Mouse (Mus musculus) CH12.LX (cell line): ENCODE measurements around the gene Synpo2. TPM values are rescaled to one million over a fixed set of nuclear protein-coding genes. Genes with fewer than 3 reads are reported as not detected.

Experiments used
- DNase-seq: peaks from one replicate; pipeline ENCODE4 v3.0.0-alpha.2; 2013; ENCODE audit errors: extremely low read depth
- H3K27ac ChIP-seq: 2 replicates; pipeline ENCODE4 v1.5.1; 2012; ENCODE audit warnings: low read depth, mild to moderate bottlenecking, control low read depth, moderate library complexity; ENCODE audit not compliant: insufficient read depth
- H3K27me3 ChIP-seq: replicated peaks from 2 replicates; pipeline ENCODE3; 2012; ENCODE audit warnings: inconsistent platforms
- H3K36me3 ChIP-seq, 2 experiments: replicated peaks in 1 of 2; 2 replicates each; pipeline versions ENCODE3 to v1.6.1; 2012; ENCODE audit warnings: inconsistent platforms in 1 of 2, low read length in 1 of 2, mild to moderate bottlenecking in 1 of 2, mixed read lengths in 1 of 2, moderate library complexity in 1 of 2; ENCODE audit not compliant: control insufficient read depth in 1 of 2, insufficient read depth in 1 of 2
- H3K4me1 ChIP-seq, 2 experiments: 2 replicates each; pipeline ENCODE4 v1.6.1; 2012; ENCODE audit warnings: inconsistent platforms in 1 of 2, moderate library complexity in 1 of 2; ENCODE audit not compliant: insufficient read depth in 2 of 2, control insufficient read depth in 1 of 2
- H3K4me2 ChIP-seq: 2 replicates; pipeline ENCODE4 v1.6.1; 2012; ENCODE audit warnings: low read depth, mild to moderate bottlenecking, control low read depth; ENCODE audit not compliant: poor library complexity, insufficient read depth, severe bottlenecking
- H3K4me3 ChIP-seq, 3 experiments: fragments of 150-350 bp in 1 of 3; sonication (generic) in 1 of 3; replicated peaks in 1 of 3; 2 replicates each; pipeline versions ENCODE3 to v1.5.1; 2011 to 2012; ENCODE audit warnings: low read depth in 2 of 3, low read length in 2 of 3, mild to moderate bottlenecking in 2 of 3, moderate library complexity in 2 of 3, control low read depth in 1 of 3, improper control_type of control experiment in 1 of 3, inconsistent platforms in 1 of 3, mixed read lengths in 1 of 3; ENCODE audit not compliant: poor library complexity in 1 of 3
- H3K79me2 ChIP-seq: replicated peaks from 2 replicates; pipeline ENCODE4 v1.6.1; 2012; ENCODE audit warnings: mild to moderate bottlenecking, moderate library complexity; ENCODE audit not compliant: control insufficient read depth, poor library complexity, insufficient read depth, severe bottlenecking; ENCODE audit errors: extremely low read depth
- H3K9ac ChIP-seq: 2 replicates; pipeline ENCODE4 v1.6.1; 2012; ENCODE audit warnings: low read depth, mild to moderate bottlenecking, control low read depth, moderate library complexity; ENCODE audit not compliant: insufficient read depth
- H3K9me3 ChIP-seq: replicated peaks from 2 replicates; pipeline ENCODE3; 2012; ENCODE audit warnings: low read length, inconsistent platforms, mixed read lengths
- BHLHE40 ChIP-seq: IDR thresholded peaks from 2 replicates; pipeline ENCODE4 v1.6.1; 2011; ENCODE audit warnings: mild to moderate bottlenecking, low read depth, low read length, improper control_type of control experiment
- CHD2 ChIP-seq: IDR thresholded peaks from 2 replicates; pipeline ENCODE4 v1.6.1; 2011; ENCODE audit warnings: low read length, improper control_type of control experiment
- CTCF ChIP-seq, 2 experiments: IDR thresholded peaks in 1 of 2; conservative IDR thresholded peaks in 1 of 2; 2 replicates each; pipeline ENCODE4 v1.5.1; 2011 to 2012; ENCODE audit warnings: low read depth in 2 of 2, low read length in 2 of 2, improper control_type of control experiment in 1 of 2, inconsistent platforms in 1 of 2, mild to moderate bottlenecking in 1 of 2, moderate library complexity in 1 of 2
- EP300 ChIP-seq: IDR thresholded peaks from 2 replicates; pipeline ENCODE4 v1.6.1; 2011; ENCODE audit warnings: low read length, improper control_type of control experiment
- GABPA ChIP-seq: IDR thresholded peaks from 2 replicates; pipeline ENCODE4 v1.6.1; 2012; ENCODE audit warnings: low read depth, low read length, improper control_type of control experiment, inconsistent platforms; ENCODE audit not compliant: insufficient replicate concordance
- JUN ChIP-seq: IDR thresholded peaks from 2 replicates; pipeline ENCODE4 v1.6.1; 2011; ENCODE audit warnings: low read depth, mild to moderate bottlenecking, low read length, improper control_type of control experiment, moderate library complexity; ENCODE audit not compliant: insufficient read depth
- MAZ ChIP-seq: IDR thresholded peaks from 2 replicates; pipeline ENCODE4 v1.6.1; 2012; ENCODE audit warnings: low read depth, mild to moderate bottlenecking, inconsistent platforms, low read length, improper control_type of control experiment, moderate library complexity
- MXI1 ChIP-seq: IDR thresholded peaks from 2 replicates; pipeline ENCODE4 v1.6.1; 2011; ENCODE audit warnings: mild to moderate bottlenecking, low read depth, low read length, improper control_type of control experiment
- NELFE ChIP-seq: IDR thresholded peaks from 2 replicates; pipeline ENCODE4 v1.6.1; 2011; ENCODE audit warnings: low read depth, low read length, improper control_type of control experiment
- NRF1 ChIP-seq: IDR thresholded peaks from 2 replicates; pipeline ENCODE4 v1.6.1; 2014; ENCODE audit warnings: low read depth, mild to moderate bottlenecking, inconsistent platforms, low read length, improper control_type of control experiment, moderate library complexity
- PAX5 ChIP-seq: IDR thresholded peaks from 2 replicates; pipeline ENCODE4 v1.6.1; 2012; ENCODE audit warnings: low read length, inconsistent platforms, mixed read lengths
- POLR2A ChIP-seq: IDR thresholded peaks from 2 replicates; pipeline ENCODE4 v1.6.1; 2011; ENCODE audit warnings: low read depth, mild to moderate bottlenecking, improper control_type of control experiment, low read length
- RAD21 ChIP-seq: IDR thresholded peaks from 2 replicates; pipeline ENCODE4 v1.6.1; 2011; ENCODE audit warnings: low read depth, mild to moderate bottlenecking, low read length, improper control_type of control experiment, moderate library complexity
- SMC3 ChIP-seq: IDR thresholded peaks from 2 replicates; pipeline ENCODE4 v1.6.1; 2011; ENCODE audit warnings: low read depth, low read length, improper control_type of control experiment
- TCF12 ChIP-seq: IDR thresholded peaks from 2 replicates; pipeline ENCODE4 v1.6.1; 2014; ENCODE audit warnings: low read depth, mild to moderate bottlenecking, inconsistent platforms, low read length, improper control_type of control experiment
- UBTF ChIP-seq: IDR thresholded peaks from 2 replicates; pipeline ENCODE4 v1.6.1; 2012; ENCODE audit warnings: low read depth, mild to moderate bottlenecking, inconsistent platforms, low read length, improper control_type of control experiment, moderate library complexity
- USF1 ChIP-seq: IDR thresholded peaks from 2 replicates; pipeline ENCODE4 v1.6.1; 2014; ENCODE audit warnings: low read depth, mild to moderate bottlenecking, inconsistent platforms, low read length, improper control_type of control experiment
- ZNF384 ChIP-seq: IDR thresholded peaks from 2 replicates; pipeline ENCODE4 v1.6.1; 2012; ENCODE audit warnings: low read depth, low read length, improper control_type of control experiment, inconsistent platforms
- dilution Hi-C: fragments of 300-500 bp; cut with MboI; formaldehyde crosslinking; loops from 2 replicates; pipeline ENCODE4 v1.14.3; 2020; ENCODE audit warnings: low sequenced_read_pairs; ENCODE audit not compliant: extremely low pct_unique_long_range_greater_than_20kb, extremely low pct_ligation_motif_present
- in situ Hi-C: fragments of 300-500 bp; cut with MboI; formaldehyde crosslinking; loops from 3 replicates; pipeline ENCODE4 v1.14.3; 2019; ENCODE audit warnings: low sequenced_read_pairs, low pct_ligation_motif_present, low pct_unique_long_range_greater_than_20kb, mixed read lengths
- polyA plus RNA-seq: library from polyadenylated mRNA; unstranded; fragments of >175 nt; gene quantifications from 2 replicates; pipeline ENCODE4 v1.2.1, GENCODE M21; 2012; ENCODE audit warnings: low read depth; ENCODE audit not compliant: insufficient read length
- total RNA-seq, 2 experiments: library from RNA; depleted of rRNA; stranded (reverse); fragments of 300-350 nt in 1 of 2; fragments of >200 nt in 1 of 2; gene quantifications; 2 replicates each; pipeline ENCODE4 v1.2.3; 2012 to 2014

Gene Synpo2
- total RNA-seq (2012; rRNA removed) (0.21 and 1.1 TPM in 2 replicates), total RNA-seq (2014; rRNA removed) (0.13 TPM in 1 of 2 replicates, not detected in the other), polyA plus RNA-seq (0.03 and 0.13 TPM in 2 replicates)

- in situ Hi-C loops, result loop anchor here (10.0 kb wide), 2 partner anchors 61 to 89 kb away; no protein-coding TSS in a partner anchor
- dilution Hi-C loops, result no loop called here
- peak within 1 kb of the TSS; percentile 13; the same call in 1 of the 2 replicates for H3K9ac ChIP-seq
Measured at GRCm38 (mm10) chr3:123235921-123236320, at the start of gene Synpo2. TSS of gene Synpo2 (minus strand) at chr3:123236149.

DNA sequence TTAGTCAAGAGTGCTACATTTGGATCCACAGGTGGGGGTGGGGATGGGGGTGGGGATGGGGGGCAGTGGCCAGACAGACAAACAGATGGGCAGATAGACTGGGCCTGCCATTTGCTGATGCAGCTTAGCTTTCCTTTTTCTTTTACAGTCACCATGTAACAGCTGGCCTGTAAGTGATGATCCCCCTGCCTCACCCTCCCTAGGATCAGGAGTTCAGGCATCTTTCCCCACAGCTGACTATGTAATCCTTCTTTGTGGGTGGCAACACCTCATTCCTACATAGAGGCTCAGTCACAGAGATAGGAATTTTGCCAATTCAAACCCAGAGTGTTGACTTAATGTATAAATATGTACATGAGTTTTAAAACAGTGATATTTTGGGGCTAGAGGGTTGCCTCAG lies 49.7 kb upstream of the Synpo2 start:
- Histone ChIP-seq H3K79me2 (peaks cover 9% of the 10 kb centered on the region; the same call in 1 of the 2 replicates), H3K4me2 (no peak overlapping the region)
- DNase-seq, result no peak
- TF ChIP-seq MXI1 (no peak), SMC3 (no peak), GABPA (no peak), MAZ (no peak), EP300 (no peak), TCF12 (no peak), RAD21 (no peak), UBTF (no peak), BHLHE40 (no peak), ZNF384 (no peak), JUN (no peak), CTCF (conservative IDR thresholded peaks at IDR 0.05 in 1 of 2, IDR thresholded peaks at IDR 0.05 in 1 of 2; ENCODE audit: low read depth in 2 of 2, low read length in 2 of 2) (no peak), USF1 (no peak), NRF1 (no peak), CHD2 (no peak), POLR2A (no peak), PAX5 (no peak), NELFE (no peak)
- TF ChIP-seq, all 38 proteins: peak for 0
- dilution Hi-C loops (no loop called here), in situ Hi-C loops (no loop called here)
- H3K9ac ChIP-seq, result no peak overlapping the region
- H3K27me3 ChIP-seq, result no peaks in the 10 kb centered on the region
- H3K27ac ChIP-seq, result no peak overlapping the region
- H3K4me3 ChIP-seq, result no peak overlapping the region
- H3K36me3 ChIP-seq, result peaks cover 45 to 67% of the 10 kb centered on the region in 2 experiments
- no peaks in the 10 kb centered on the region for H3K9me3 ChIP-seq
- no peaks in the 10 kb centered on the region for H3K4me1 ChIP-seq

More at GRCm38 (mm10) chr3:123235921-123236320, at the start of gene Synpo2:
- peak within 1 kb of the TSS; percentile 86 for H3K4me2 ChIP-seq
- peak; percentile 42; the same call in 1 of the 2 replicates for TF ChIP-seq POLR2A
- TF ChIP-seq CTCF (conservative IDR thresholded peaks at IDR 0.05 in 1 of 2, IDR thresholded peaks at IDR 0.05 in 1 of 2; ENCODE audit: low read depth in 2 of 2, low read length in 2 of 2), result no peak
- no peaks in the 10 kb centered on the region for H3K79me2 ChIP-seq
- H3K4me3 ChIP-seq, result peak within 1 kb of the TSS in 1 of 3 experiments; percentile 62
- no peak for DNase-seq
- H3K4me1 ChIP-seq, result peaks cover 2 to 9% of the 10 kb centered on the region in 2 experiments; a peak in 3 of 4 replicates
- peaks cover 3% of the 10 kb centered on the region for H3K9me3 ChIP-seq
- no peaks in the 10 kb centered on the region for H3K27me3 ChIP-seq
- no peak within 1 kb of the TSS for H3K27ac ChIP-seq
- no peaks in the 10 kb centered on the region for H3K36me3 ChIP-seq
